19 mouse cellular contexts compared by ENCODE assay signal in genomic region chr5:77387414-77387704, GRCm38 (mm10). TPM values are rescaled to one million over a fixed set of nuclear protein-coding genes. Genes with fewer than 3 reads are reported as not detected.
A peak's percentile ranks its signal among the peaks of the same experiment; 100 is the strongest.
DNase-seq lines count a peak whose midpoint lies in the region; ATAC-seq and TF ChIP-seq lines count a peak whose summit lies in the region.
"Had no signal": no experiment of that assay in that cellular context is flagged by ENCODE, and none has a peak within 500 bp of the region (broad histone marks: within the 10 kb centered on the region; RNA-seq: fewer than 3 reads in every experiment).

No protein-coding gene starts in this region.

- H3K27me3 ChIP-seq in heart, embryonic 12.5 days (replicated peaks): no peaks in the 10 kb centered on the region
- no peaks in the 10 kb centered on the region for H3K27me3 ChIP-seq in kidney, postnatal 0 days (ENCODE audit: insufficient read depth, low read length)
- H3K27me3 ChIP-seq in Patski: no peaks in the 10 kb centered on the region
- H3K27me3 ChIP-seq: hindbrain, embryonic 15.5 days had no signal

- no peaks in the 10 kb centered on the region for H3K9me3 ChIP-seq in heart, embryonic 12.5 days (replicated peaks)
- no peaks in the 10 kb centered on the region for H3K9me3 ChIP-seq in kidney, postnatal 0 days (replicated peaks; ENCODE audit: low read length)
- H3K9me3 ChIP-seq: heart, embryonic 10.5 days; hindbrain, embryonic 15.5 days; limb, embryonic 13.5 days had no signal

- CTCF ChIA-PET in Patski (lab: Charles Lee): interaction anchor here (1.3 to 9.7 kb wide), 5 partner anchors 16 to 40 kb away, joined by 3 to 94 read pairs (median 12); no protein-coding TSS in a partner anchor

- H3K9ac ChIP-seq in heart, embryonic 12.5 days: no peak overlapping the region
- H3K9ac ChIP-seq in kidney, postnatal 0 days (ENCODE audit: low read depth, low read length): 0 out of 2 replicates have a peak overlapping the region, but pooled peaks have one; percentile 19
- H3K9ac ChIP-seq: hindbrain, embryonic 15.5 days; limb, embryonic 13.5 days had no signal

- WGBS in heart, embryonic 12.5 days: 69% methylated on average over 8 of the region's 8 CpGs
- 27% methylated on average over 8 of the region's 8 CpGs for WGBS in kidney, postnatal 0 days

- no peak overlapping the region for H3K4me2 ChIP-seq in heart, embryonic 12.5 days
- H3K4me2 ChIP-seq in kidney, postnatal 0 days (ENCODE audit: low read length): peak overlapping the region; percentile 6; the same call in 1 of the 2 replicates
- H3K4me2 ChIP-seq: hindbrain, embryonic 15.5 days; limb, embryonic 13.5 days had no signal

- TF ChIP-seq CTCF in kidney, postnatal 0 days (IDR thresholded peaks at IDR 0.05; ENCODE audit: low read depth): no peak
- no peak for TF ChIP-seq CTCF in Patski (IDR thresholded peaks at IDR 0.05)

- no peaks in the 10 kb centered on the region for H3K36me3 ChIP-seq in heart, embryonic 12.5 days
- H3K36me3 ChIP-seq in kidney, postnatal 0 days (ENCODE audit: insufficient read depth, low read length): no peaks in the 10 kb centered on the region
- H3K36me3 ChIP-seq: heart, embryonic 10.5 days; hindbrain, embryonic 15.5 days; limb, embryonic 13.5 days had no signal

- in situ Hi-C loops in Patski (cut with MboI; ENCODE audit: low pct_unique_long_range_greater_than_20kb): no loop called here

- intact Hi-C loops in heart, postnatal 25 days (cut with DNase I): no loop called here

- no peak for DNase-seq in heart, postnatal 25 days (ENCODE audit: low spot score)
- no peak for DNase-seq in kidney, postnatal 0 days (ENCODE audit: low spot score)
- DNase-seq in kidney, adult 8-10 months: no peak
- DNase-seq in Patski (ENCODE audit: low read depth, low spot score): no peak
- peak; percentile 44 for DNase-seq in kidney, postnatal 14 days
- no peak for DNase-seq in frontal cortex, postnatal 10 days (ENCODE audit: low spot score in 2 of 2)
- DNase-seq in layer of hippocampus, postnatal 10 days (ENCODE audit: low spot score in 2 of 2): no peak
- DNase-seq: B cell, adult 2 months; cerebellum, adult 8-10 months; gastrocnemius, postnatal 25 days; heart, postnatal 36 days; lung, postnatal 4 days; right cerebral cortex, postnatal 25 days; thymus, postnatal 25 days had no signal

- POLR2A ChIA-PET in Patski (lab: Charles Lee): interaction anchor here (0.6 to 2.8 kb wide), 5 partner anchors 15 to 57 kb away, joined by 3 to 10 read pairs (median 4); no protein-coding TSS in a partner anchor

- 0 out of 2 replicates have a peak, but pooled peaks have one; percentile 43 for ATAC-seq in heart, embryonic 12.5 days (ENCODE audit: insufficient number of reproducible peaks, low FRiP score)
- ATAC-seq in kidney, postnatal 0 days (replicated peaks; ENCODE audit: low FRiP score, low read depth): peak; percentile 3; the same call in 1 of the 2 replicates
- ATAC-seq in Patski: peak; percentile 11
- ATAC-seq: midbrain, embryonic 16.5 days had no signal

- peaks cover 23% of the 10 kb centered on the region for H3K4me1 ChIP-seq in heart, embryonic 12.5 days (replicated peaks)
- H3K4me1 ChIP-seq in kidney, postnatal 0 days (replicated peaks; ENCODE audit: insufficient read depth, low read length): peaks cover 36% of the 10 kb centered on the region
- H3K4me1 ChIP-seq: hindbrain, embryonic 15.5 days had no signal

- H3K4me3 ChIP-seq in heart, embryonic 12.5 days: no peak overlapping the region
- no peak overlapping the region for H3K4me3 ChIP-seq in kidney, postnatal 0 days (replicated peaks; ENCODE audit: low read depth, low read length)
- H3K4me3 ChIP-seq: heart, embryonic 10.5 days; hindbrain, embryonic 15.5 days; limb, embryonic 13.5 days had no signal

- 0 out of 2 replicates have a peak overlapping the region, but pooled peaks have one; percentile 9 for H3K27ac ChIP-seq in heart, embryonic 12.5 days (ENCODE audit: poor library complexity, severe bottlenecking)
- peak overlapping the region; percentile 84 for H3K27ac ChIP-seq in kidney, postnatal 0 days
- H3K27ac ChIP-seq: heart, embryonic 10.5 days; hindbrain, embryonic 15.5 days; limb, embryonic 13.5 days had no signal

RNA-seq across cellular contexts. Expression of gene Igfbp7, which starts 20.5 kb away (rescaled TPM):
- 38.3 and 39.9 TPM in 2 replicates for polyA plus RNA-seq in heart, embryonic 12.5 days (2016; fragmentation: Nextera tagmentation; extraction: Ambion mirVana)
- total RNA-seq in heart, postnatal 25 days (2021): 100 to 1,000 TPM; 251 to 311 TPM
- 1,308 and 1,398 TPM in 2 replicates for polyA plus RNA-seq in kidney, postnatal 0 days (2015; fragmentation: Nextera tagmentation; extraction: Ambion mirVana)
- polyA plus RNA-seq in Patski (2021): 1,229 TPM
- 10 to 100 TPM; 52.5 to 60.3 TPM for total RNA-seq in layer of hippocampus, postnatal 10 days (2021)

Comparison
In these comparisons a context has a peak if more than half of its experiments do, and no peak if none do; other contexts are left out.
1. RNA of gene Igfbp7, which starts 20.5 kb away (polyA plus RNA-seq): 1,308 to 1,398 TPM in kidney, postnatal 0 days and 1,229 TPM in Patski (single experiment); 38.3 to 39.9 TPM in heart, embryonic 12.5 days; every median in the first group is over 10 times any median in the second.
2. Peak in every context shown above with its lines, with median percentiles within 50 percentile points of each other: ATAC-seq.